Mouse (Mus musculus) spleen, adult 12 weeks (tissue): ENCODE measurements around the gene Il1rl2.

Source experiments
- DNase-seq: peaks from one replicate; pipeline ENCODE4 v3.0.0; 2022; ENCODE audit warnings: low spot score

The Il1rl2 gene

GRCm38 (mm10) chr1:40380111-40380510, 55.7 kb downstream of the Il1rl2 start:
- peak; percentile 38 for DNase-seq

- no peak for DNase-seq
Observed at GRCm38 (mm10) chr1:40380990-40381389, 56.6 kb downstream of the Il1rl2 start.

GRCm38 (mm10) chr1:40382841-40383240, 58.4 kb downstream of the Il1rl2 start:
- DNase-seq = no peak

GRCm38 (mm10) chr1:40384931-40385545, 60.6 kb downstream of the Il1rl2 start:
- no peak for DNase-seq

GRCm38 (mm10) chr1:40391374-40391773, 67.0 kb downstream of the Il1rl2 start:
- no peak for DNase-seq

GRCm38 (mm10) chr1:40392535-40392934, 68.1 kb downstream of the Il1rl2 start:
- DNase-seq = no peak

GRCm38 (mm10) chr1:40393214-40393613, 68.8 kb downstream of the Il1rl2 start:
- DNase-seq = no peak

- no peak for DNase-seq
Observed at GRCm38 (mm10) chr1:40399639-40400038, 75.2 kb downstream of the Il1rl2 start.

- no peak for DNase-seq
Observed at GRCm38 (mm10) chr1:40404682-40405081, 80.3 kb downstream of the Il1rl2 start.

GRCm38 (mm10) chr1:40409882-40410281, 85.5 kb downstream of the Il1rl2 start:
- no peak for DNase-seq

- DNase-seq = no peak
Observed at GRCm38 (mm10) chr1:40413039-40413438, 88.6 kb downstream of the Il1rl2 start.

- no peak for DNase-seq
Observed at GRCm38 (mm10) chr1:40414276-40414675, 89.9 kb downstream of the Il1rl2 start.

- no peak for DNase-seq
Observed at GRCm38 (mm10) chr1:40414863-40415656, 90.7 kb downstream of the Il1rl2 start.

- no peak for DNase-seq
Observed at GRCm38 (mm10) chr1:40417034-40417433, 92.6 kb downstream of the Il1rl2 start.
